Mouse (Mus musculus): ENCODE data around the gene Zcrb1.
"Not testable (repeated sequence)": the region's sequence is repeated elsewhere in the genome, so short reads cannot be mapped to it uniquely, and the experiment has no call there.

Zcrb1 gene

DNA sequence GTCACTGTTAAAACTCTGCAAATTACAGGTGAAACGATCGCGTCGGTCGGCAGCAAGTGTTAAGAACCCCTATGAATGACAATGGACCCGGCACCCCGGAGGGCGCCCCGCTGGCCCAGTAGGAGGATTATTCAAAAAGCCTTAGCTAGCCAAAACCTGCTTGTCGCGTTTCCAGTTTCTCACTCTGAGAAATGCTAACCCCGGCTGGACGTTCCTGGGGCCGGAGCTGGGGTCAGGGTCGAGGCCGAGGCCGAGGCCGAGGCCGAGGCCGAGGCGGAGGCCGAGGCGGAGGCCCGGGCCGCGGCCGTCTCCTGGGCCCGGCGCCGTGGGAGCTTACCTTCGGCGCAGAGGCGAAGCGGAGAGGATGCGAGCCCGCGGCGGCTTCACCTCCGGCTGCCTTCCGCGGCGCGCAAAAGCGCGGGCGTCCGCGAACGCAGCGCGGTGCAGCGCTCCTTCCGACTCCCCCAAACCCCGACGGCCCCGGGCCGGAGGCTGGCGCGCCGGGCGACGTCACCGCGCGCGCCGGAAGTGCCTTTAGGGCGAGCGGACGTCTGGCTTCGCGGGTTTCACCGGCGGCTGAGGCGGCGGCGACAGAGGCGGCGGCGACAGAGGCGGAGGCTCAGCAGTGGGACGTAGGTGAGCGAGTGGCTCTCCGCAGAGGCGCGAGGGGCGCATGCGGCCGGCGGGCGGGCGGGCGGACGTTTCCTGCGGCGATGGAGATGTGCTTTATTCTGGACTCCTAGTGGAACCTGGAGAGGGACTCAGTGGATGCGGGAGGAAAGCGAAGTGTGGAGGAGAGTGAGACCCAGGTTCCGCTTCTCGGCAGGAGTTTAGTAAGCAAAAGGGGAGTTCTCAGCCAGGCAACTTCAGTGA is at the start of gene Zcrb1, which contains the start of gene Pphln1:
Gene Zcrb1 (minus strand): TSS at position 509 of the 873 bp plus-strand sequence.
Gene Pphln1 (plus strand): TSS at position 525 of the 873 bp plus-strand sequence.
- DNase-seq: peak; percentile 81

DNA sequence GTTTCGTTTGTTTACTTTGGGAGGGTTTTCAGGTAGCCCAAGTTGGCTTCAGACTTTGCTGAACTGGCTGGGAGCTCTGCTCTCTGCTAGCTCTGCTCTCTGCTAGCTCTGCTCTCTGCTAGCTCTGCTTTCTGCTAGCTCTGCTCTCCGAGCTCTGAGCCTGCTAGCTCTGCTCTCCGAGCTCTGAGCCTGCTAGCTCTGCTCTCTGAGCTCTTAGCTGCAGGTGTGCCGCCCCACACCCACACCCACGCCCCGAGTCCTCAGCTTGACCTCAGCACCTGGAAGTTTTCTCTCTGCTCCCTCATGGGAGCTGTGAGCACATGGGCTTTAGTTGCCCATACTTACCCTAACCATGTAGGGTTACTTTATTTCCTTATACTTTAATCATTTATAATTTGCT is 45.5 kb upstream of the Zcrb1 start:
- DNase-seq: no peak

DNA sequence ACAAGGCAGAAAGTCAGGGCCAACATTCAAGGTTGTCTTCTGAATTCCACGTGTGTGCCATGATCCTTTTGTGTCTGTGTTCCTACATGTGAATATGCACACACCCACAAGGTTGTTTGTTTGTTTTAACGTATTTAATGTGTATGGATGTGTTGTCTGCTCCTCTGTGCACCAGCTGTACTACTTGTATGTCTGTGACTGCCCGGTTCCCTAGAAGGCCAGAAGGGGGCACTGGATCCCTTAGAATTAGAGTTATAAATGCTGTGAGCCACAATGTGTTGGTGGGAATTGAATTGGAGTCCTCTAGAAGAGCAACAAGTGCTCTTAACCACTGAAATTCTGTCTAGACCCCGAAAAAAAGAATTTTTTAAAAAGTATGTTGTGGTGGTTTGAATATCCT is 44.1 kb upstream of the Zcrb1 start:
- no peak for DNase-seq

DNA sequence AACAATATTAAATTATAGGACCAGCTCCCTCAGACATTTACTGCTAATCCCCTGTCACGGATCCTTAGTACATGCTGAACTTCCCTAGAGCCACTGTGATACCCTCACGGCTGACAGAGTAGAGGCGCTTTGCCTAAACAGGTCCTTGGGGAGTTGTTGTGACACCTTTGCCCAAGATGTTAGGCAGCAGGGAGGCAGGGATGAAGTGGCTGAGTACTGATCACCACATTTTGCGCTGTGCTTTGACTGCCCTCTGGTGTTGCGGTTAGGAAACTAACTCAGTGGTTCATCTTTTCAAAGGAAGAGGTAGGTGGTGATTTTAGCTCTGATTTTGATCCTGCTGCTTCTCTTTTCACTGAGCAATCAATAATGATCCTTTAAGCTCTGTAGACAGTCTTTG is 40.5 kb upstream of the Zcrb1 start:
- DNase-seq: peak; percentile 55

DNA sequence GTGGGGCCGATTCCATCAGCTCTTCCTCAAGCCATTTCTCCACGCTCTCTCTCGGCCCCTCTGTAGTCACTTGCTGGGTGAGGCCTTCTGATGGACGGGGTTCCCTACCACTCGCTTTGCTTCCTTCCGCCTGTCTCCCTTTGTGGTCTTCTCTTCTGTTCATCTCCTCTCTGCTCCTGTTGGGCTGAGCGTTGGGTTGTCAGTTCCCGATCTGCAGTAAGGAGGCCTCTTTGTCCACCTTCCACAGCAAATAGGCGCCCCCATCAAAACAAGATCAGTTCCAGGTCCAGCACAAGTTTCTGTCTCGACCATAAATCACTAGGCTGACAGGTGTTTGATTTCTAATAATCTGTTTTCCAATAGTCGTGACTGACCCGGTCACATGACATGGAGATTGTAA is 37.9 kb upstream of the Zcrb1 start:
- DNase-seq: no peak

DNA sequence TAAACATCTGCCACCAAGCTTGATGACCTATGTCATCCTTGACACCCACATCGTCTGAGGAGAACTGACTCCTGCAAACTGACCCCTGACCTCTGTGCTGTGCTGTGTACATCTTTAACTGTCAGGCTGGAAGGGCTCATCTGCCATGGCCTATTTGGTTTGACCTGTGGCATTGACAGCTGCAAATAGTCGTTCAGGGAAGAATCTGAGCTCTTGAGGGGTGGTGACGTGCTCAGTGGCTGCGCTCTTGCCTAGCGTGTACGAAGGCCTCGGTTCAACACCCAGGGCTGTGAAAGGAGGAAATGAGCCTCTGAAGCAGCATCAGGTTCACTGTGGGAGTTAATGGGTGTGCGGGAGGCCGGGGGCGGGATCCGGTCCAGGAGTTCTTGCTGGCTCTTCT is 35.7 kb upstream of the Zcrb1 start:
- DNase-seq: no peak

DNA sequence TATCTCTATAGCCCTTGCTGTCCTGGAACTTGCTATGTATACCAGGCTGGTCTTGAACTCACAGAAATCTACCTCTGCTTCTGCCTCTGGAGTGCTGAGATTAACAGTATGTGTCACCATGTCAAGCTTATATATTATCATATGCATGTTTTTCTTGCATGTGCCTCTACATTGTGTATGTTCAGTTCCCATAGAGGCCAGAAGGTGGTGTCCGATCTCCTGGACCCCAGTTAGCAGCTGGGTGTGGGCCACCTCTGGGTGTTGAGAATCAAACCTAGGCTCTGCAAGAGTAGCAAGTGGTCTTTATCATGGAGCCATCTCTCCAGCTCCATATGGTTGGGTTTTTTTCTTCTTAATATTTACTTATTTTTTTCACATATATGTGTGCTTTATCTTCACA is 24.4 kb upstream of the Zcrb1 start:
- no peak for DNase-seq

DNA sequence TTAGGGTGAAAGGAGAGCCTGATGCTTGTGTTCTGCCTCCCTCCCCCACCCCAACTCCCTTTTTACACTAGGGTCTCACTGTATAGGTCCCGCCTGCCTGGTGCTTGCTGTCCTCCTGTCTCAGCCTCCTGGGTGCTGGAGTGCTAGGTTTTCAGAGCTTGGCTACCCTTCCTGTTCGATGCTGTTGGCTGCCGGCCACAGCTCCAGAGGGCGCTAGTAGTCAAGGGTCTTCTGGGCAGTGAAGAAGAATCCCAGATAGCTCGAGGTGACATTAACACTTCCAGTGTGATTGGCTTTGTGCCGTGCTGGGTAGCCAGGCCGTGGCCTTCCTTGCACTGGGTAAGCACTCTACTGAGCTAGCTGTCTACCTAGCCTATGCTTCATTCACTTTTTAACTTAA is 22.5 kb upstream of the Zcrb1 start:
- DNase-seq: no peak

DNA sequence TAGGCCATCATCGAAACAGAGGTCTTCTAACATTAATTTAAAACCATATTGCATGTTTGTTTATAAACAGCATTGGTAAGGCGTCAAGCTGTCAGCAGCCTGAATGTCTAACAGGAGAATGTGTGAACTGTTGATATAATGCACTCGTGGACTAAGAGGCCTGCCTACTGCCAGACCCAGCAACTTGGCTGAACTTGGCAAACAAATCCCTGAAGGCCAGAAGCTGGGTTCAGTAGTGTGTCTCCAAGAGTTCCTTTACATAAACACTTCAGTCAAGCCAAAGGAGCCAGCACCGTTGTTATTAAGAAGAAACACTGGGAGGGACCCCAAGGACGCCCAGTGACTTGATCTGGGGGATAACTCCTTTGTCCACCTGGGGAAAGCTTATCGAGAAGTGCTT is 18.2 kb upstream of the Zcrb1 start:
- no peak for DNase-seq

DNA sequence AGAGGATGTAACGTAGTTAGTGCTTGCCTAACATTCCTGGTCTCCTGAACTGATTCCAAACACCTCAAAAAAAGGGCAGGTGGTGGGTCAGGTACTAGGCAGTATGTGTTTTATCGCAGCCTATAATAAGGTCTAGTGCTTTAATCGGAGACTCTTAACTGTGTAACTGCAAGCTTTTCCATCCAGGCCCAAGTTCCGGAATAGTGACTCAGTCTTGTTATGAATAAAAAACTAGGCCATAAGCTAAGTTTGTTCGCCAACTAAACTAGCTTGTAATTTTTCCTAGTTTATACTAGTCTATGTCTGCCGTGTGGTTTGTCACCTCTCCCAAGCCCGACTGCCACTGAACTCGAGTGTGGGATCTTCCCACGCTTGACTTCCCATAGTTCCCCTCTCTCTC is 16.3 kb upstream of the Zcrb1 start:
- DNase-seq: no peak

DNA sequence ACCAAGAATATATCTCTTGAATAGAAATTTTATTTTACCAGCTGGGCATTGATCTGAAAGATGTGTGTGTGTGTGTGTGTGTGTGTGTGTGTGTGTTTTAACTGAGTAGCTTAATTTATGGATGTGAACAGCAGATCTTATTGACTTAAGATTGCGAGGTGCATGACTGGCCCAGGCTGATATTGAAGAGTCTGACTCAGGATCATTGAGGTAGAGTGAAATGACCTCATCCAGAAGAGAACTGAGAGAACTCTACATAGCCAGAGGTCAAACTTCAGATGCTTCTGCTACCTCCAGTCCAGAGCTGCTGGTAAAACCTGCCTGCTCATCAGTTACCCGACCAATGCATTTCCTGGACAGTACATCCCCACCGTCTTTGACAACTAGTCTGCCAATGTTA is 14.3 kb upstream of the Zcrb1 start:
- no peak for DNase-seq

DNA sequence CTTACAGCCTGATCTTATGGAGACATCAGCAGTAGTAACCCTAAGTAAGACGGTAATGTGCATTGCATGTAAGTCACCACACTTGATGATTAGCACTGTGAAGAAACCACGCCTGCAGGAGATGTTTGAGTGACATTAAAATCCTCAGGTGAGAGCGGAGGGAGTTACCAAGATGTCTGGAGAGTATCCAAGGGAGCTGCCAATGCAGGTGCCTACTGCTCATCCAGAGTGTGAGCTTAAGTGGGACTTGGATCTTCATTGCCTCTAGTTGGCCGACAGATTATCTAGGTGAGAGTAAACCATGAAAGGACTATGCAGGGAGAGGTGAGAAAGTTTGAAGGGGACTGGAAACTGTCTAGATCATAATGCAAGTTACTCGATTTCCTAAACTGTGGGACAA is 8.4 kb upstream of the Zcrb1 start:
- no peak for DNase-seq

DNA sequence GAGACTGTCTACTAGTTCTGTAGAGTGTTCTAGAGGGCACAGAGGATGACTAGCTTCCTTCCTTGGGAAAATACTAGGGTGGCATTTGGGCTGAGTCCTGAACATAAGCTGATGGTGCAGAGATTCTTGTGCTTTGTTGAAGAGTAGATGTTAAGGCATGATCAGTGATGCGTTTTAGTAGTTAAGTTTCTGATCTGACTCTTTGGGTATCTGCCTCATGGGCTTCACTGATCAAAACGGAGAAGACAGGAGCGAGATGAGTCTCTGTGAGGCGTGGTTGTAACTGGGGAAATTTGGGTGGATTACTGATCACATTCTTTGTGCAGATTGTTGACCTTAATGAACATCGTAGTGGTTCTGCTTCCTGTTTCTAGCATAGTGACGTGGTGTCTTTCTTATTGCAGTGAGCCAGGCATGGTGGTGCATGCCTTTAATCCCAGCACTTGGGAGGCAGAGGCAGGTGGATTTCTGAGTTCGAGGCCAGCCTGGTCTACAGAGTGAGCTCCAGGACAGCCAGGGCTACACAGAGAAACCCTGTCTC is 7.4 kb upstream of the Zcrb1 start:
- DNase-seq: no peak

DNA sequence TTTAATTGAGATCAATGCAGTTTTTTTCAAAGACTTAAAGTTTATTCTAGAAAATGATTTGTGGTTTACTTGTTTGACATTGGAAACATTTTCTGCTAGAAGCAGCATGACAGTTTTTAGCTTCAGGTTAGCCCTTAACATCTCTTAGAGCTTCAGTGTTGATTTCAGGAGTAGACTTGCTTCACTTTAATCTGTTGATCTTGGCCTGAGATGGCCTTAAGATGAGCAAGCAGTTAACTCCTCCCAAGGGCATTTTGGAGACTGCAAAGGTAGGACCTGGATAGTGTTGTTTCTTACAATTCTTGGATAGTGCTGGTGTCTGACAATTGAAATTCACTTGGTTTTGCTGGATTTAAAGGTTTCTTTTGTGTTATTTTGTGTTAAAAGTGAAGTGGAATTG is 6.7 kb upstream of the Zcrb1 start:
- no peak for DNase-seq

DNA sequence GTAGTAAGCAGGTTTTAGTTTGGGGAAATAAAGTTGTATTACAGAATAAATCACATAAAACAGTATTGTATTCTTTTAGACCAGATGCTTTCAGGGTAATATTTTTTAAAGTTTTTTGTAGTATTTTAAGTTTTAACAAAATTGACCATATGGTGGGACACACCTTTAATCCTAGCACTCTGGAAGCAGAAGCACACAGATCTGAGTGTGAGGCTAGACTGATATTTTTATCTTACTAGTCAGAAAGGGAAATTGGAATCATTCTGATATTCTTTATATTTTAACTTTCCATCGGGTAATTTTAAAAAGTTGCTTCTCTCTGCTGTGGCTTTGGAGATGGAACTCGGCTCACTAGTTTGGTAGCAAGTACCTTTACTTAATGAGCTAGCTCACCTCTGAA is 4.6 kb upstream of the Zcrb1 start:
- DNase-seq: no peak

DNA sequence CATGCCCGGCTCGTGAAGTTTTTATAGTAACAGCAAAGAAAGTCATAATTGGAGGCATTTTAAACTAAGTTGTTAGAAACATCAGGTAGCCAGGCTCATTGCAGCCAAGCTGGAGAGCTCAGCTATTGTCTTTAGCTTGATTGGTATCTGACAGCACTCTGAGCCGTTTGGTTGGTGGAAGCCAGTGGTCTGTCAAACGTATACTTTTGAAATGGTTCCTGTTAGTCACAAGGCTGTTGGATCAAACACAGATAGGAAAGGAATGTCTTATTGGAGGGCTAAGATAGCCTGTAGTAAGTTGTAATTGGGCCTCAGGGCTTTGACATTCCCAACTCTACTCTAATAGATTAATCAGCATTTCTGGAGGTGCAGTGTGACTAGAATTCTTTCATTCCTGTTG is 3.3 kb upstream of the Zcrb1 start:
- DNase-seq: no peak

DNA sequence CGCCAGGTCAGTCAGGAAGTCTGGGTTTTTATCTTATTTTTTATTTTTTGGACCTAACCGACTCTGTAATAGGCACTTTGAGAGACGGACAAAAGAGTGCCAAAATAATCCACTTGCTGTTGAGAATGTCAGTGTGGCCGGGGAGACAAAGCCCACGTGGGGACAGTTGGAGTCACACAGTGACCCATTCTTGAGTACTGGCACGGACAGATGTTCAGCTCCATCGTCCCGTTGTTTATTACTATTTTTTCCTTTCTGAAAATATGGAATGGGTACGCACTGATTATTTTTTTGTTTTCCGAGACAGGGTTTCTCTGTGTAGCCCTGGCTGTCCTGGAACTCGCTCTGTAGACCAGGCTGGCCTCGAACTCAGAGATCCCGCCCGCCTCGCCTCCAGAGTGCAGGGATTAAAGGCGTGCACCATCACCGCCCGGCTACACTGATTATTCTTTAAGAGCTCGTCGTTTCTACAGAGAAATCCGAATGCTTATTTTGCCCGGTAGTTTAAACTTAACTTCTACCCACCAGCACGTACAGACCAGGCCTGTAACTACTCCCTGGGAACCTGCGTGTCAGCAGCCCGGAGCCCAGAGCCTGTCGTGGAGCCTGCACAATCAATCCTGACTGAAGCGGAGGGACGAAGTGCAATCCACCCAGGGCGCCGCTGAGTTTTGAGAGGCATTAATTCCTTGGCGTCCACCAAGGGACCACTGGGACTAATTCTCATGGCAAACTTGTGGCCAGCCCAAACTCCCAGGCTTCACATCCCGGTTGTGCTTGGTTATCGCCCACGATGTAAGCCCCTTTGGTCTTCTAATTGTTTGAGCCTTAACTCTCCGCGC is 786 bp upstream of the Zcrb1 start:
- peak; percentile 10 for DNase-seq

DNA sequence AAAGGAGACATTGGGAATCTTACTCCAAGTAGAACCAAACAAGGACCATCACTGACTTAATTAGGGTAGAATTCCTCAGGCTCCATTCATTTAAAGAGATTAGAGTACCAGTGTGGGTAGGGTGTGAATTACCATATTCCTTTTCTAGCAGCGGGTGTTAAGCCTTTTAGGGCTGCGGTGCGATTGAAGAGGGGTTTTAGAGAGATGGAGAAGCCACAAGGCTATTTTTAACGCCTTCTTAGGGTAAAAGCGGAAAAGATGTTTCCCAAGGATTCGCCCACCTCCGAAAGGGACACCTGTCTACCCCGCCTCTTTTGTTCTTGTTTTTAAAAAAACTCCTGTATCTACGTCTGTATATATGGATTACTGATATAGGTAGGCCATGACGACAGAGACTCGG is 865 bp downstream of the Zcrb1 start:
- no peak for DNase-seq

DNA sequence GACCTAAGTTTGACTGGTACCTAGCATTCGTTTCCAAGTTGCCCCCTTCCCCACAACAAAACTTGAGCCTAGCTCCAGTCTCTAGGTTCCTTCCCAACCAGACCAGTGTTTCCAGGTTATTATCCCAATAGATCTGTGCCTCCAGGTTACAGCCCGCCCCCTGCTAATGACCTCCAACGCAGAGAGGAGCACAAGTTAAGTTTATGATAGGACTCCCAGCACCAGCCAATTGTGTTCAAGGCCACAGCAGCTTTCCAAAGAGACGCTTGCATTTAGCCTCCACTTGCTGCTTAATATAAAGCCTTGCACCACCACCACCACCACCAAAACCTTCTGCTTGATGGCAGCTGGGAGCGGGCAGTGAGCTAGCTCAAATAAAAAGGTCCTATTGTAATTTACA is 16.8 kb downstream of the Zcrb1 start:
- no peak for DNase-seq

DNA sequence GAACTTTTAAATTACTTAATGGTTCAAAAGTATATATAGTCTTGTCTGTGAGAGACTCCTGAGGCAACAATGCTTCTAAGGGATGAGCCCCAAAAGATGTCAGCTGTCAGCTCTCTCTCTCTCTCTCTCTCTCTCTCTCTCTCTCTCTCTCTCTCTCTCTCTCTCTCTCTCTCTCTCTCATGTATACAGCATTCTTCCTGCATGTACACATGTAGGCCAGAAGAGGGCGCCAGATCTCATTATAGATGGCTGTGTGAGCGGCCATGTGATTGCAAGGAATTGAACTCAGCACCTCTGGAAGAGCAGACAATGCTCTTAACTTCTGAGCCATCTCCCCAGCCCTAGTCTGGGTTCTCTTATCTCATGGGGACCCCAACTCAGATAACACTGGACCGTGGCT is 19.0 kb downstream of the Zcrb1 start:
- DNase-seq: no peak

DNA sequence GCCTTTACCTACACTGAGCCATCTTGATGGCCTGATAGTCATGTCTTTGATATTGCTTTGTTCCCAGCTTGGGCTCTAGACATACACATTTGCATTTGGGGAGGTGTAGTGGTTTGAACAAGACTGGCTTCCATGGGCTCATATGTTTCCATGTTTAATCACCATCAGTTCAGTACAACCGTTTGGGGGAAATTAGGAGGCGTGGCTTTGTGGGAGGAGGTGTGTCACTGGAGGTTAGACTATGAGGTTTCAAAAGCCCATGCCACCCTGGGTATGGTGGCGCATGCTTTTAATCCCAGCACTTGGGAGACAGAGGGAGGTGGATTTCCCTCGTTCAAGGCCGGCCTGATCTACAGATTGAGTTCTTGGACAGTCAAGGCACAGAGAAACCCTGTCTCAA is 22.4 kb downstream of the Zcrb1 start:
- no peak for DNase-seq

DNA sequence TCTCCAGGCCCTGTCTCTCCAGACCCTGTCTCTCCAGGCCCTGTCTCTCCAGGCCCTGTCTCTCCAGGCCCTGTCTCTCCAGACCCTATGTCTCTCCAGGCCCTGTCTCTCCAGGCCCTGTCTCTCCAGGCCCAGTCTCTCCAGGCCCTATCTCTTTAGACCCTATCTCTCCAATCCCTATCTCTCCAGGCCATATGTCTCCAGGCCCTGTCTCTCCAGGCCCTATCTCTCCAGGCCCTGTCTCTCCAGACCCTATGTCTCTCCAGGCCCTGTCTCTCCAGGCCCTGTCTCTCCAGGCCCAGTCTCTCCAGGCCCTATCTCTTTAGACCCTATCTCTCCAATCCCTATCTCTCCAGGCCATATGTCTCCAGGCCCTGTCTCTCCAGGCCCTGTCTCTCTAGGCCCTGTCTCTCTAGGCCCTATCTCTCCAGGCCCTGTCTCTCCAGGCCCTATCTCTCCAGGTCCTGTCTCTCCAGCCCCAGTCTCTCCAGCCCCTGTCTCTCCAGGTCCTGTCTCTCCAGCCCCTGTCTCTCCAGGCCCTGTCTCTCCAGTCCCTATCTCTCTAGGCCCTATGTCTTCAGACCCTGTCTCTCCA is 25.5 kb downstream of the Zcrb1 start:
- not testable (repeated sequence) for DNase-seq

DNA sequence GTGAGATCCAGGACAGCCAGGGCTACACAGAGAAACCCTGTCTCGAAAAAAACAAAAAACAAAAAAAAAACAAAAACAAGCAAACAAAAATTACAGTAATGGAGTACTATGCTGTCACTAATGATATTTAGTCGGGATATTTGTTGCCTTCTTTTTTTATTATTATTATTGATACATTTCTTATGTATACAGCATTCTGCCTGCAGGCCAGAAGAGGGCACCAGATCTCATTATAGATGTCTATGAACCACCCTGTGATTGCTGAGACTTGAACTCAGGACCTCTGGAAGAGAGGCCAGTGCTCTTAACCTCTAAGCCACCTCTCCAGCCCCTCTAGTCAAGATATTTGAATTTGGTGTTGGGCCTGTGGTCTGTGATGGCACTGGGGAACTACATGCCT is 26.3 kb downstream of the Zcrb1 start:
- DNase-seq: no peak

DNA sequence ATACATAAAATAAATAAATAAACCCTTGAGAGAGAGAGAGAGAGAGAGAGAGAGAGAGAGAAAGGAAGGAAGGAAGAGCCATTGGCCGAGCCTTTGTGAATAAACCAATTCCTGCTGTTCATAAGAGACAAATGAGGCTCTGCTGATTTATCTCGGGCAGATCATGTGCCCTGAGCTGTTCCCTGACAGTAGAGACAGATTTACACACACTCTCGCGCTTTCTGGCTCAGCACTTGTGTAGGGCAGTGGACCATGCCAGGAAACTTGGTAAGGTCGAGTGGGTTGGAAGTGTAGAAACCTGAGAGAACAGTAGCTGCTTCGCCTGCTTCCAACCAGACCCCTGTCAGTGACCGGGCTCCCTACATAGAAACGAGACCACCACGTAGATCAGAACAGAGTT is 29.6 kb downstream of the Zcrb1 start:
- no peak for DNase-seq

Data from right cerebral cortex, postnatal 14 days (tissue).